Mouse (Mus musculus): Measurements from ENCODE around the gene Arl11.

GRCm38 (mm10) chr14:61360981-61361511, 51.5 kb downstream of the Arl11 start:
- TF ChIP-seq CTCF (IDR thresholded peaks at IDR 0.05; ENCODE audit: low read depth) (no peak), EP300 (IDR thresholded peaks at IDR 0.05; ENCODE audit: low read depth) (no peak)
